Mouse (Mus musculus): ENCODE measurements around the gene Shank2.
A peak's percentile ranks its signal among the peaks of the same experiment; 100 is the strongest.

DNA sequence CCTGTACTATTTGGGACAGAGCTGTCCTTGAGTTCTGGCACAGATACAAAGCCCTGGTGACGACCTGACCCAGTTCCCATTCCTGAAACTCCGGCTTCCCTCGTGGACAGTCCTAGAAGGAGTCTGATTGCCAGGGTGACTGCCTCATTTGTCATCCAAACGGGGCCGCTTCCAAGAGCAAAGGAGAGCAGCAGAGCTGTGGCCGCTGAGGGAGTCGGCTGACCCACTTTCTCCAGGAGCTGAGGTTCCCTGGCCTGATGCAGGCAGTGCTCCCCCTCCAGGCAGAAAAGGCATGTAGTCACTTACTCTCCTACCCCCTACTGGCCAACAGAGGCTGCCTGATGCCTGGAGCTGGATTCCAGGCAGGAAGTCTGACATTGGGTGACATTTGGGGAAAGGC is 206.1 kb downstream of the Shank2 start:
- TF ChIP-seq EP300 (IDR thresholded peaks at IDR 0.05; ENCODE audit: low read length) (no peak), POLR2A (IDR thresholded peaks at IDR 0.05; ENCODE audit: low read depth, low read length) (no peak), GABPA (IDR thresholded peaks at IDR 0.05; ENCODE audit: insufficient replicate concordance, low read depth, low read length) (no peak), CTCF (conservative IDR thresholded peaks at IDR 0.05 in 1 of 2, IDR thresholded peaks at IDR 0.05 in 1 of 2; ENCODE audit: low read depth in 2 of 2, low read length in 2 of 2) (peak in 1 of 2 experiments; percentile 91; a peak in 2 of 4 replicates), USF1 (IDR thresholded peaks at IDR 0.05; ENCODE audit: low read depth, low read length) (no peak), MAFK (IDR thresholded peaks at IDR 0.05; ENCODE audit: insufficient replicate concordance, low read length) (no peak), HCFC1 (IDR thresholded peaks at IDR 0.05; ENCODE audit: low read depth, low read length) (no peak), CHD2 (IDR thresholded peaks at IDR 0.05; ENCODE audit: low read length) (no peak)
